Mouse (Mus musculus): ENCODE results near the gene Polr3a. TPM values are rescaled to one million over a fixed set of nuclear protein-coding genes. Genes with fewer than 3 reads are reported as not detected.
"Not testable (repeated sequence)": the region's sequence is repeated elsewhere in the genome, so short reads cannot be mapped to it uniquely, and the experiment has no call there.

Polr3a gene
- polyA plus RNA-seq, 1 experiment from 2014 or later, result 18.2 TPM

GRCm38 (mm10) chr14:24486241-24486767, 554 bp downstream of the Polr3a start:
- peak overlapping the region; percentile 2; the same call in 1 of the 2 replicates for H3K27ac ChIP-seq (ENCODE audit: low read depth, low read length)
- H3K9ac ChIP-seq (ENCODE audit: low read depth, low read length), result peak overlapping the region; percentile 92
- no peaks in the 10 kb centered on the region for H3K27me3 ChIP-seq (replicated peaks; ENCODE audit: control insufficient read depth, insufficient read depth, low read length)
- WGBS, result 4% methylated on average over 13 of the region's 13 CpGs
- H3K36me3 ChIP-seq (ENCODE audit: control insufficient read depth, insufficient read depth, low read length), result peaks cover 21% of the 10 kb centered on the region; the same call in 1 of the 2 replicates
- H3K9me3 ChIP-seq (ENCODE audit: control insufficient read depth, low read length), result no peaks in the 10 kb centered on the region
- no peak; the same call in 1 of the 2 replicates for ATAC-seq (replicated peaks; ENCODE audit: low FRiP score)
- peaks cover 6% of the 10 kb centered on the region for H3K4me1 ChIP-seq (replicated peaks; ENCODE audit: control insufficient read depth, insufficient read depth, low read length)
- H3K4me3 ChIP-seq (ENCODE audit: low read depth, low read length), result peak overlapping the region; percentile 86
- H3K4me2 ChIP-seq, result peak overlapping the region; percentile 73
- no peak for DNase-seq (ENCODE audit: low spot score)

- H3K9me3 ChIP-seq (ENCODE audit: control insufficient read depth, low read length), result no peaks in the 10 kb centered on the region
- H3K4me3 ChIP-seq (ENCODE audit: low read depth, low read length), result no peak overlapping the region
- 91% methylated on average over 6 of the region's 6 CpGs for WGBS
- no peak overlapping the region for H3K27ac ChIP-seq (ENCODE audit: low read depth, low read length)
- H3K4me2 ChIP-seq, result no peak overlapping the region
- no peaks in the 10 kb centered on the region for H3K4me1 ChIP-seq (replicated peaks; ENCODE audit: control insufficient read depth, insufficient read depth, low read length)
- DNase-seq (ENCODE audit: low spot score) (no peak), ATAC-seq (replicated peaks; ENCODE audit: low FRiP score) (no peak)
- H3K36me3 ChIP-seq (ENCODE audit: control insufficient read depth, insufficient read depth, low read length), result peaks cover 44% of the 10 kb centered on the region
- no peak overlapping the region for H3K9ac ChIP-seq (ENCODE audit: low read depth, low read length)
- H3K27me3 ChIP-seq (replicated peaks; ENCODE audit: control insufficient read depth, insufficient read depth, low read length), result no peaks in the 10 kb centered on the region
Measured at GRCm38 (mm10) chr14:24468806-24469205, 18.1 kb downstream of the Polr3a start.

- 73% methylated on average over 3 of the region's 3 CpGs for WGBS
- no peak overlapping the region for H3K27ac ChIP-seq (ENCODE audit: low read depth, low read length)
- DNase-seq (ENCODE audit: low spot score) (no peak), ATAC-seq (replicated peaks; ENCODE audit: low FRiP score) (no peak)
- no peak overlapping the region for H3K4me2 ChIP-seq
- H3K9ac ChIP-seq (ENCODE audit: low read depth, low read length), result no peak overlapping the region
- no peaks in the 10 kb centered on the region for H3K4me1 ChIP-seq (replicated peaks; ENCODE audit: control insufficient read depth, insufficient read depth, low read length)
- no peaks in the 10 kb centered on the region for H3K9me3 ChIP-seq (ENCODE audit: control insufficient read depth, low read length)
- no peak overlapping the region for H3K4me3 ChIP-seq (ENCODE audit: low read depth, low read length)
- no peaks in the 10 kb centered on the region for H3K27me3 ChIP-seq (replicated peaks; ENCODE audit: control insufficient read depth, insufficient read depth, low read length)
- peaks cover 40% of the 10 kb centered on the region for H3K36me3 ChIP-seq (ENCODE audit: control insufficient read depth, insufficient read depth, low read length)
Measured at GRCm38 (mm10) chr14:24458191-24458590, 28.7 kb downstream of the Polr3a start.

GRCm38 (mm10) chr14:24443529-24443928, 43.3 kb downstream of the Polr3a start:
- not testable (repeated sequence) for DNase-seq (ENCODE audit: low spot score); ATAC-seq (replicated peaks; ENCODE audit: low FRiP score); H3K4me3 ChIP-seq (ENCODE audit: low read depth, low read length); H3K4me2 ChIP-seq; H3K27me3 ChIP-seq (replicated peaks; ENCODE audit: control insufficient read depth, insufficient read depth, low read length); H3K4me1 ChIP-seq (replicated peaks; ENCODE audit: control insufficient read depth, insufficient read depth, low read length); H3K9me3 ChIP-seq (ENCODE audit: control insufficient read depth, low read length); H3K9ac ChIP-seq (ENCODE audit: low read depth, low read length); H3K27ac ChIP-seq (ENCODE audit: low read depth, low read length)
- WGBS, result 44% methylated on average over 4 of the region's 4 CpGs
- peaks cover 11% of the 10 kb centered on the region; the same call in 1 of the 2 replicates for H3K36me3 ChIP-seq (ENCODE audit: control insufficient read depth, insufficient read depth, low read length)

Other genes starting within 250 kb of the Polr3a start
- gene Dlg5, start 241.1 kb downstream of the Polr3a start, polyA plus RNA-seq (2014; fragmentation: Nextera tagmentation; extraction: Ambion mirVana), result 7.7 and 9.2 TPM in 2 replicates
- gene E330034G19Rik, start 193.8 kb downstream of the Polr3a start, polyA plus RNA-seq (2014; fragmentation: Nextera tagmentation; extraction: Ambion mirVana), result not detected in 2 replicates
- 1,414 and 1,515 TPM in 2 replicates for gene Rps24, start 67 bp upstream of the Polr3a start, polyA plus RNA-seq (2014; fragmentation: Nextera tagmentation; extraction: Ambion mirVana)

All from liver, embryonic 11.5 days (tissue).